Mouse (Mus musculus) ES-CJ7 (cell line): ENCODE measurements at regions not wholly inside any gene's neighbourhood (a gene's known extent, or its start where the extent isn't known, plus 50 kb on each side); places are given as distances from the start of the nearest gene placed in this dataset.

Experiments used
- DNase-seq: peaks from one replicate; pipeline ENCODE4 v3.0.0; 2011; ENCODE audit warnings: low read depth, low spot score

DNA sequence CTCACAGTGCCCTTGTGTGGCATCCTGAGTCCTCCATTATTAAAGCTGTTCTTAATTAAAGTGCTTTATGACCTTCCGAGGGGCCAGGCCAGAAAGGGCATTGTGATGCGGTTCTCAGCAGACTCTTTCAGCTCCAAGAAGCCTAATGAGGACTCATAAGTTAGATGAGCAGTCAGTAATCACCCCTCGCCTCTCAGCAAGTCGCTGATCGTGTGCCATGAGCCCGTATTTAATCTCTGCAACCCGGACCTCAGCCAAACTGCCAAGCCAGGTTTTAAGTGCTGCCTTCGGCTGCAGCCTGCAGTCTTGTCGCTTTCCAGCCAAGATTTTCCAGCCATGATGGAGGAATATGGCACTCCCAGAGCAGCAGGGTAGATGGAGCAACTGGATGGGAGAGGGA is 56.1 kb upstream of the Rbfox1 start:
- no peak for DNase-seq

DNA sequence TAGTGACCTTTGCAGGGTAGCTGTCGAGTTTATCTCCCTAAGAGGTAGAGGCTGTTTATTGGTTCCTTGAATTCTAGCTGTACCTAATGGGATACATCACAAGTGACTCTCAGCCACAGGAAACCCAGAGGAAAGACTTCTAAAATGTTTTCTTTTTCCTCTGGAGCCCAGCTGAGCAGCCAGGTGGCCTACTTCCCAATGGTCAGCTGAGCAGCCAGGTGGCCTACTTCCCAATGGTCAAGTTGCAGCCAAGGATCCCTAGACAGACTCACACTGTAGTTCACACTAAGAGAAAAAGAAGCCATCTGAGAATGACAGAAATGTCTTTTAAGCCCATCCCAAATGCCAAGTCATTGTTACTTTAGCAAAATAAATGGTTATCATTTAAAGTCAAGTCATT is 61.8 kb upstream of the Rbfox1 start:
- DNase-seq = no peak

DNA sequence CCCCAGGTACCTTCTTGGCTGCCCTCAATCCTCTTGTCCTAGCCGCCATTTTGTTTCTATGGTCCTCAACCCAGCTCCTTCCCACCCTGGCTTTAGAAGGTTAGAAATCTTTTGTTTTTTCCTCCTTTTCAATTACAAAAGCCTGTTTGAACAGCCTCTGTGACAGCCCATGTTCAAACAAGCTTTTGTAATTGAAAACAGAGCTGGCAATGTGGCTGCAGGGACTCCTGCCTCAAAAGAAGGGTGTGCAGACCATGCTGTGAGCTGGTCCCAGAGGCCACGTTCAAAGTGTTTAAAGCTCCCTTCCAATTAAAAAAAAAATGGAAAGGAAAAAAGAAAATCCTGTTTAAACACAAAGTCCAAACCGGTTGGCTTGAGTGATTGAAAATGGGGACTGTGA is 68.0 kb upstream of the Rbfox1 start:
- DNase-seq = peak; percentile 18

DNA sequence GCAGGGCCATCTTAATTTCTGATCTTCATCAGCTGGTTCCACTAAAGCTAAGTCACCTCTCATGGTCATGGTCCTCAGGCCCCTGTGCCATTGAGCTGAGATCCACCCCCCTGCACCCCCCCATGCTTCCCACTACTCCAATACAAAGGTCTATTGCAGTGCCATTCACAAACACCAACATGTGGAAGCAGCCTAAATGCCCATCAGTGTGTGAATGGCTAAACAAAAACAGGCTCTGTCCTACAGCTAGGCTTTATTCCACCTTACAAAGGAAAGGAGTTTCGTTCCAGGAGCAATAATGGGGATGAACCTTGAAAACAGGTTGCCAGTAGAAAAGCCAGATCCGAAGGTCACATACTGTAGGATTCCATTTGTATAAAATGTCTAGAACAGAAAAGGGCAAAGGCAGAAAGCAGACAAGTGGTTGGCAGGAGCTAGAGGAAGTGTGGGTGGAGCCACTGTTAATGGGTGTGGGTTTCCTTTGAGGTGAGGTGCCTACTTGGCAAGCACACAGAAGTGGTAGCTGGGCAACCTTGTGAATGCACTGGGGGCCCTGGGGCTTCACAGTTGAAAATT is 72.8 kb upstream of the Rbfox1 start:
- peak; percentile 8 for DNase-seq

DNA sequence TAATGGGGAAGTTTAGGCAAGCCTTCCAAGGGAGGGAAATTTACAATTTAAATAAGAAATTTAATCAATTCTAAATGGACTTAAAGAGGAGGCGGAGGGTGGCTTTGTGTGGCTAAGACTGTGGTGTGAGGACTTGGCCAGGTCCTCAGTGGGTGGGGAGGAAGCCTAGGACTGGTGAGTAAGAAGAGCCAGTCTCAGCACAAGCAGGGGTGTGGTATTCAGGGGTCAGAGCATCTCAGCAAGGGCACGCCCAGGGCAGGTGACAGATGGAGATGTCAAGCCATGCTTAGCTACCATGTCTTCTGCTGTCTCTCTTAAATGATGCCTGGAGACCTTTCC is 73.5 kb upstream of the Rbfox1 start:
- peak; percentile 9 for DNase-seq

DNA sequence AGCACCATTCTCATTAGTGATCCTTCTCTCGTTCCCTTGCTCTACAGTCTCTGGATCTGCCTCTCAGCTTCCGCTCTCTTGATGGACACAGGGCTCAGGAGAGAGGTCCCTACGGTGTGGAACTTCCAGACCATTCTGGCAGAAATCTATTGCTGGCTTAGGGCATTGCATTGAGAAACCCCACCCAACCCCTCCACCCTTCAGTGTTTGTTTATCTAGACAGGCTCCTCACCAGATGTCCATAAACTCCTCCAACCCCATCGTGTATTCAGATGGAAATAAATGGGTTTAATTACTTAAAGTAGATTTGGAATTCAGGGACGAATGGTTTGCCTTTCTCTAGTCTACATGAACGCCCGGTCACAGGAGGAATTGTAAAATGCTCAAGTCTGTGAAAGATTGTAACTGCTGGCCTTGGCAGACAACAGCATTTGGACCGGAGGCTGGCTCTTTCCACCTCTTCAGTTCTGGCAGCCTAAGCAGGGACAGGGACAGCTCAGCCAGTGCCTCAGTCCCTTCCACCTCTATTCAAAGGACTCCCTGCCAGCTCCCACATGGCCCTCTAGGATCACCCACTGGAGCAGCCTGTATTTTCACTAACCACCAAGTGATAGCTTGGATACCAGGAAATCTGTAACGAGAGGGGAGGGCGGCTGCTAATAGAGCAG is 74.0 kb upstream of the Rbfox1 start:
- DNase-seq = peak; percentile 2

DNA sequence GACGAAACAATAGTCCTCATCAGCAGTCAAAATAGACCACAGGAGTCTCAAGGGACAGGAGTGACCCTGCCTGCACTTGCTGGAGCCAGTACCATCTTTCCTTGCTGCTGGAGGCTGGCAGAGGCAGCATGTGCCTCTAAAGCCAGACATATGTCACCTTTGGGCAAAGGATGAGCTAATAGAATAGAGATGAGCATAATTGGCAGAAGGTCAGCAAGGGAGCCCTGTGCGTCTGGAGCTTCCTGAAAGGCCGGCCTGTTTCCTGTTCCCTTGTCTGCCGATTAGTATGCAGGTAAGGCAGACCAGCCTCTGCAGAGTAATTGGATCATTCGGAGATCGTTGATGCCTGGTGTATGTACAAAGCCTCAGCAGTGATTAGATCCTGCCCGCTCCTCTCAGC is 87.0 kb upstream of the Rbfox1 start:
- no peak for DNase-seq

DNA sequence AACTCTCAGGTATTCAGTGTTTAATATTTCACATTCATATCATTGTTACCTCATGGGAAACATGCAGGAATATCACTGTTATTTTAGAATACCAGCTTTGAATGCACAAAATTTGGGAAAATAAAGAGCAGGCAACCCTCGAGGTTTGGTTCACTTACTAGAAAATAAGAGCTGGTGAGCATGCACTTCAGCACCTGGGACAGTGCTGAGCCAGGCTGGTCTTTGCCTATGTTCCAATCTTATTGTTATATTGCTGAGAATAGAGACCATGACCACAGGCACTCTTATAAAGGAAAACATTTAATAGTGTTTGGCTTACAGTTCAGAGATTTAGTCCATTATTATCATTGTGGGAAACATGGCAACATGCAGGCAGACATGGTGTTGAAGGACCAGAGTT is 92.9 kb upstream of the Rbfox1 start:
- DNase-seq = no peak

DNA sequence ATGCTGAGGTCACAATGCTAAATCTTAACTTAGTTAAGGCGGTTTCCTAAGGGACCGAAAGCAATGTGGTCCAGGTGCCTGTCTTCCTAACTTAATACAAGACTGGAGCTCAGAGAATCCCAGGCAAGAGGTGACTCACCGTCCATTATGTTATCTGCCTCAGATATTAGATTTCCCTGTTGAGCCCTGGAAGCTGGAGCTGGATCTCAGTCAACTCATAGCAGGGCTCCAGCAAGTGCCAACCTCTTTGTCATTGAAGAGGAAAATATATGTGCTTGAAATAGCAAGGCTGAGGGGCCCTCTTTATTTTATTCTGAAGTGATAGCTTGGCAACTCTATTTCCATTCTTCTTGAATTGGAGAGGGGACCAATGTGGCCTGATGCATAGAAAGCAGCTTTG is 95.0 kb upstream of the Rbfox1 start:
- no peak for DNase-seq

DNA sequence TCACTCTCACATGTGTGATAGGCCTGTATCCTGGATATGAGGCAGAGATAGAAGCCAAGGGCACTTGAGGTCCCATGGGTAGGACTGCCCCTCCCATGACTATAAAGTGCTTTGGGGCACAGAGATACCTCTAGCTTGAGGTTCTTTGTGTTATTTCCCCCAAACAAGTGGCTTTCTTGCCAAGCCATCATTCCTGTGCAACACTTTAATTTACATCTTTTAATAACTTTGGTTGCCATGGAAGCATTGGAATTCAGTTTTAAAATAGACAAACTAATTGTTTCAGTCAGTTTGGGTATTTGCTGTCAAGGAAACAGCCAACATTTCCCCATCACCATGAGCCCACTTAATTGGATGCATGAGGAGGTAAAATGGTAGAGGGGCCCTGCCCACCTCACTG is 97.9 kb upstream of the Rbfox1 start:
- DNase-seq = no peak

DNA sequence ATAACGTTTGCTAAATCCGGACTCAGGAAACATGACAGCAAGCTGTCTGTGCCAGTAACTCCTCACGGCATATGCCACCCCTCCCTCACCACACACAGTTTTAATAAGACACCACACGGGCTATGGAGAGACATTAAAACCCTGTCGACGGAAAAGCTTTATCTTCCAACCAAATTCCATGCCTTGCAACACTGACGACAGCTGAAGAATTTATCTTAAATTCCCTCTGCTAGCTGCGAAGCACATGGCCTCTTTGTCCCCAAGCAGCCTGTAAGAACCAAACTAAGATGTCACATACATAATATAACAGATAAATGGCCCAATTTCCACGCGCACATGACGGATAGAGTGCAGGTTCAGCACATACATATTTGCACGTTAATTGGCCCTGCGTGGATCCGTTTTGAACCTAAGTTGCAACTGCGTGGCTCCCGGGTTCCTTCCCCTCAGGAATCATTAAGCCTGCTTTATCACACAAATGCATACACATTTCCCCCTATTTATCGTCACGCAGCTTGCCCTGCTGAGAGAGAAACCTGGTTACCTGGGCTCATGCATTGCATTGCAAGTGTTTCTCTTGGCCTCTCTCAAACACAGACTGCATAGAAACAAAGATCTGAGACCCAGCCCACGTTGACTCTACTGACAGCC is 118.3 kb upstream of the Rbfox1 start:
- no peak for DNase-seq

DNA sequence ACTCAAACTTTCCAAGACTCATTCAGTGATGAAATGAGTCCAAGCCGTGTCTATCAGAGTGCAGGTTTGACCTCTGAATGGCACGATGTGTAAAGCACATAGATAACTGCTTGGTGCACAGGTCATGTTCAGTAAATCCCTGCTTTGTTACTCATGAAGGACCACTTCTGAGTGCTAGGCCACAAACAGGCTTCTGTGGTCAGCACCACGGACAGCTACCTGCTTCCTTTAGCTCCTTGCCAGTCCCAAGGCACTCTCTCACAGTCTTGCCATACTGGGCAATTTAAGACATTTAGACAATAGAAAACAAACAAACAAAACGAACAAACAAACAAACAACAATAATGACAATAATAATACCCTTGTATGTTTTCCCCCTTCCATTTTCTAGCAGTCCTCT is 120.0 kb upstream of the Rbfox1 start:
- DNase-seq = peak; percentile 56

DNA sequence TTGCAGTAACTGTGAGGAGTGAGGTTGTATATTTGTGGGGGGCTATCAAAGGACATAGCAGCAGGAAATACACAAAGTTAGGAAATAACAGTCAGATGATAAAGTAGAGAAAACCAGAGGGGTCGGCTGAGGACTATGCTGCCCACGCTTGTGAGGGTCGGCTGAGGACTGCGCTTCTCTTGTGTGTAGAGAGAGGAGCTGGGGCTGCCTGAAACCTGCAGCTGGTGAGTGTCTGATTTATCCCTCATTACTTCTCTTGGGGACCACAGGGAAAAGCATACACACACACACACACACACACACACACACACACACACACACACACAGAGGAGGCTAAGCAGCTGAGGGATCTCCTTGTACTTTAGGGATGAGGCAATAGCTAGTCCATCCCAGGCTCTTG is 124.3 kb upstream of the Rbfox1 start:
- no peak for DNase-seq

DNA sequence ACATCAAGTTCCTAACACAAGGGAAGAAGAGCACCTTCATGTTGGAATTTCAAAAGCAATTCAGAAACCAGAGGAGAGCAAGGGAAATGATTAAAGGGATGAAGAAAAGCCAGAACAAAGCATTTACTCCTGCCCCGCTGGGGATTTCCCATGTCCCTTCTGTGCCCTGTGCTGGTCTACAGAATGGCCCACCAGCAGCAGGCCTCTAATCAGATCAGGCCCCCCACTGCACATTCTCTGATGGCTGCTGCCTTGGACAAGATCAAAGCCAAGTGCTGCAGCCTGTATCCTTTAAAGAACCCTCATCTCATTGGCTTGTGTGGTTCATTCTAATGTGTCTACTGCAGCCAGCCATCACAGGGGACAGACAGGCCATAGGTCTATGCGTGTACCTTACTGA is 126.1 kb upstream of the Rbfox1 start:
- DNase-seq = no peak

DNA sequence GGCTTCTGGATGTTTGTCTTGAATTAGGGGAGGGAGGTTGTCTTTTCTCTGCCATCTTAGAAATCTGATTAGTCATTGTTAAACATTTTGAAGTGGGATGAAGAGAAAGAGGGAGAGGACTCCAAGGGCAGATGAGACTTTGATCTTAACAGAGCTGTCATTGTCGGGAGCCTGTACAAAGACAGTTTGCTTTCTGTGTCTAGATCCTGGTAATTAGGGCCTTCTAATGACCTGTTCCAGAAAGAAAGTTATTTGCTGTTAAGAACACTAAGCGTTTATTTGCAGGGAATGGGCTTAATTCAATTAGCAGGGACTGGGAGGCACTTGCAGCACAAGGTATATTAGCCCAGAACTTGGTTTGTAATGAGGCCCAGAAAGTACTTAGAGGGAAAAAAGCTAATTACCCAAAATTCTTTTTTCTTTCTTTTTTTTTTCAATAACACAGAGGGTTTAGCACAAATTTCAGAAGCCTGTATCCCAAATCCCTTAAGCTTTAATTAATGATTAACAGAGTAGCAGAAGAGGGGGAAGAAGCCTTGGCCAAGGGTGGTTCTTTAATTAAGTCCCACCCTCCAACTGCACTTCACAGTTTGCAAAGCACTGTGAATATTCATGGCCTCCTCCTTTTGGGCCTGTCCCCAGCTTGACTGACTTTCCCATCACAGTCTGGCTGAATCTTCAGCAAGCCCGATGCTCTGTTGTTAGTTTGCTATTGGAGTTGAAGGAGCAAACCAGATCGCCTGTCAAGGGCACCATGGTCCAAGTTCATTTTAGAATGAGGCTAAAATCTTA is 142.2 kb upstream of the Rbfox1 start:
- no peak for DNase-seq

DNA sequence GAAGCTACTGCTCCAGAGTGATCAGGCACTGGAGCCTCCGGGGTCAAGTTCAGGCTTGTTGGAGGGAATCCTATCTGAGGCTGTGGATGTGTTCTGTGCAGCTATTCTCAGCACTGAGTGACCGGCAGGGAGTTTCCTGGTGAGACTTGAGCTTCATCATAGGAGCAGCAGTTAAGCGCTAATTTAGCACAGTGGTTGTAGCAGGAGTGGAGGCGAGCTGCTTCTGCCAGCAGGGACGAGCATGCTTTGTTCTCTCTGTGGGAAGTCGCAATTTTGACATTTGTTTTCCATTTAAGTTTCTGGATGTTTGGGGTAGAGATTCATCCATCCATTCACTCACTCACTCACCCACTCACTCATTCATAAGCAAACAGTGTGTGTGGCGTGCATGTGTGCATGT is 144.4 kb upstream of the Rbfox1 start:
- DNase-seq = no peak

DNA sequence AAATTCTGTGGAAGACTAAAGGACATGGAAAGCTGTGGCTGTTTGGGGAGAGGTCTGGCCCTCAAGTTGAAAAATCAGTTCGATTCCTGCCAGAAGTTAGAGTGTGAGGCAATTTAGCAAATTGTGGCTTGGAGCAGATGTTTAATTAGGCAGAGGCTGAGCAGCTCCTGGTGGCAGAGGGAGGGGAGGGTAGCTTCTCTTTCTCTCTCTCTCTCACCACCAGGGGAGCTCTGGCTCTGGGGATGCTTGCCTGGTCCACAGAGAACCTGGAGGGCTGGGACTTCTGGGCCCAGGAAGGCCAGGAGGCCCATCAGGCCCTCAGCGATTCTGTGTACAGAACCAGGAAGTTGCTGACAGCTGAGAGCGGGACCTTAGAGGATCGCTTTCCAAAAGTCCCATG is 151.5 kb upstream of the Rbfox1 start:
- no peak for DNase-seq

DNA sequence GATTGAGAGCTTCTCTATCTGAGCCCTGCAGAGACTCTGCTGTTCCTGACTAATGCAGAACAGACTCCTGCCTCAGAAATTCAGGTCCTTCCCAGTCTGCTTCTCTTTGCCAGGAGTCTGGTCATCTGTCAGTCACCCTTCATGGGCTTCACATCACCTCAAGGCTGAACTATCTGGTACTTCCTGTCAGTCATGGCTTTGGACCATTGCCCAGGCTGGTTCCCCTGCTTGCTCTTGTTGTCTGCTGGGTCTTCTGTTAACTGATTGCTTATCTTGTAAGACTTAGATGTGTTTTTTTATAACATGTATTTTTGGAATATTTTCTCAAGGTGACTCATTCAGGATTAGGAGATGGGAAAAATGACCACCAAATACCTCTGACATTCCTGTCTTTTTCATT is 162.6 kb upstream of the Rbfox1 start:
- no peak for DNase-seq

DNA sequence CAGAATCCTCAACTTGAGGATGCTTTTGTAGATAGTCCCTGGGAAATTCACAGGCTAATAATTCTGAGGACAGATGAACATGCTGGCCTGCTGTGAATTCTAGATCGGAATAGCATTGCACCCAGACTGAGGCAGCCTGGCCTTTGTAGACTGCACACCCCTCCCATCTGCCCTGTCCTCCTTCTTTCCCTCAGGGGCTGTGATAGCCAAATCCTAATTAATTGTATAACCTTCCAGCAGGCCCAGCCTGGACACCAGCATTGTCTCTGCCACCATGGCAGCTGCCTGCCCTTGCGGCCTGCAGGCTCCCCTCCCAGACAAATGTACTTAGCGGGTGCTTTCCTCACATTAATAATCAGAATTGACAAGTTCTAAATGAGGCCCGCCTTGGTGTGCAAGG is 171.7 kb upstream of the Rbfox1 start:
- DNase-seq = no peak

DNA sequence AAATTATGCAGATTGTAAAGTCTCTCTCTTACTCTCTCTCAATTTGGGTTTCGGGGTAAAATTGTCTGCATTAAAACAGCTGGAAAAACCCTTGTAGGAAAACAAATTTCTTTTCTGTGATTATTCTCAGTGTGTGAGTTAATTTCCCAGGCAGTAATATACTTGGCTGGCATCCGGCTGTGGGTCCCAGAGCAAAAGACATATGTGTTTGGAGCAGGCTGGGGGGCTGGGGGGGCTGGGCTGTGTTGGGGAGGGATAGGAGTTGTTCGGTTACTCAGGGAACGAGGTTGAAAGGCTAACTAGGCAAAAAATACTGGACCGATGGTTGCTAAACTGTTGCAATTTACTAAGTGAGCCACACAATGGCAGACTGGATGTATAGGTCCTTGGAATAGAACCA is 175.3 kb upstream of the Rbfox1 start:
- no peak for DNase-seq

DNA sequence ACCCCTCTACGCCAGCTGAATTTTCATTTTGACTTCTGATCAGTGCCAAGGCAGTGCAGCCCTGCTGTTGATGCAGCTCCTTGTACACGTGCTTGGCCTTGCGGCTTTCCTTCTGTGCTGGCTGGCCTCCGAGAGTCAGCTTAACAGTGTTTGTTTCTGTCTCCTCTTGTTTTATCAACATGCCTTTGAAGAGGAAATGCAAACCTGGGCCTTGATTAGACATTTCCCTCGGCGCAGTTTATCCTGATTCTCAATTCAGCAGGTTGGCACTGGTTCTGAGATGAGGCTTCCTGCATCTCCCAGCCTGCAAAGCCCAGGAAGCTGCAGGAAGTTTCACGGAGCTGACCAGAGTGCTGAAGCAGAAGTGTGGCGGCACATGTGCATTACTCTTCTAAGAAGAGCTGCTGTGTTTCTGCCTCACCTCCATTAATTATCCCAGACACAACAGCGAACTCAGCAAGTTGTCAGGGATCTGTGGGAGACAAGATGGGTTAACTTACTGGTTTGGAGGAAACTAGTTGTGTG is 184.4 kb upstream of the Rbfox1 start:
- peak; percentile 57 for DNase-seq

DNA sequence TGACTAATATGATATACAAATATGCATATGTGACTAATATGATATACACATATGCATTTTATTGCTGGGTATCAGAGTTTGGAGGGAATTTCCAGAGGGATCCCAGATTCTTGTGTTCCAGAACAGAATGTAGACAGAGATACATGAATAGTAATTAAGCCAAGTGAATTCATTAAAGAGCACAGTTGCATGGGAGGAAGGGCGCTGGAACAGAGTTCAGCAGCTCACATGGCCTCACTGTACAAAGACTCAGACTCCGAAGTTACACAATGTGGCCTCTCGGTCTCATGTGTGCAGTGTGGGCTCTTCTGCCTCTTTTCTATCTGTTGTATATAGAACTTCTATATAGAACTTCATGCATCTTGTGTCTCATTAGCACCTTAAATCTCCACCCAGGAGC is 196.8 kb upstream of the Rbfox1 start:
- no peak for DNase-seq
